Mouse (Mus musculus) right cerebral cortex, postnatal 36 days (tissue): Measurements from ENCODE around the gene Zbtb16.

ENCODE experiments used
- DNase-seq, 2 experiments: peaks; one replicate each; pipeline ENCODE4 v3.0.0; 2022; ENCODE audit warnings: low spot score in 2 of 2, mixed read lengths in 1 of 2

Gene Zbtb16

GRCm38 (mm10) chr9:48674359-48675015, 161.5 kb downstream of the Zbtb16 start:
- no peak for DNase-seq

GRCm38 (mm10) chr9:48673804-48674203, 162.2 kb downstream of the Zbtb16 start:
- no peak for DNase-seq

GRCm38 (mm10) chr9:48673213-48673612, 162.8 kb downstream of the Zbtb16 start:
- no peak for DNase-seq

DNA sequence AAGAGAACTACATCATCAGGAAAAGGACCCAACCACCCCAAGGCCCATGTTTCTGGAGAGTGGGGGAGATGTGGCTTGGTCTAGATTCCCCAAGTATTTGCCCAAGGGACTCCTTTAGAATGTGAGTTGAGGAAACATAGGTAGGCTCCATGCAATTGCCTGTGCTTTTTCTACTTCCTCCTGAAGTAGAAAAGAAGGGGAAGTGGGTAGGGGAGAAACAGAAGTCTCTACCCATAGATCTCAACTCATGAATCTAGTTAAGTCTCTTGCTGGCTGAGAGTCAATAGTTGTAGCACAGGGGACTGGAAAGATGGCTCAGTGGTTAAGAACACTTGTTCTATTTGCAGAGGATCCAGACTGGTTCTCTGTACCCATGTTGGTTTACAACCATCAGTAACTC, 164.2 kb downstream of the Zbtb16 start:
- no peak for DNase-seq

GRCm38 (mm10) chr9:48670156-48670555, 165.9 kb downstream of the Zbtb16 start:
- no peak for DNase-seq

- DNase-seq: no peak
Measured at GRCm38 (mm10) chr9:48669672-48670071, 166.3 kb downstream of the Zbtb16 start.

DNA sequence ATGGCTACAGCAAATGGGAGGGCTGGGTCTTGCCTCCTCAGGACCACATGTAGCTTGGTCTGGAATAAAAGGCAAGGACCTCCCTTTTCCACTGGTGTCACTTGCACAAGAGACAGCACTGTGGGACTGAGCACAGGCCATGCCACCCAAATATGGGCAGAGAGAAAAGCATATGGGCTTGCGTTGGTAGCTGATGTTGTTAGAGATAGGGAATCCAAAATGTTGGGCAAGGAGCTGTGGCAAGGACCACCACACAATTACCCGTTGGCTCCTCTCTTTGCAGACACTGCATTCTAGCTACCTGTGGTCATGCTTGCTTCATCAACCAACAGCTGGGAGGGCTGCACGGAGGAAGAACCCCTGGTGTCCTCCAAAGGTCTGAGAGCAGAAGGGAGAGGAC, 169.3 kb downstream of the Zbtb16 start:
- DNase-seq: no peak

- no peak for DNase-seq
Measured at GRCm38 (mm10) chr9:48663052-48663433, 173.0 kb downstream of the Zbtb16 start.

GRCm38 (mm10) chr9:48662361-48663051, 173.5 kb downstream of the Zbtb16 start:
- DNase-seq: no peak

GRCm38 (mm10) chr9:48661225-48662023, 174.6 kb downstream of the Zbtb16 start:
- DNase-seq: no peak

DNA sequence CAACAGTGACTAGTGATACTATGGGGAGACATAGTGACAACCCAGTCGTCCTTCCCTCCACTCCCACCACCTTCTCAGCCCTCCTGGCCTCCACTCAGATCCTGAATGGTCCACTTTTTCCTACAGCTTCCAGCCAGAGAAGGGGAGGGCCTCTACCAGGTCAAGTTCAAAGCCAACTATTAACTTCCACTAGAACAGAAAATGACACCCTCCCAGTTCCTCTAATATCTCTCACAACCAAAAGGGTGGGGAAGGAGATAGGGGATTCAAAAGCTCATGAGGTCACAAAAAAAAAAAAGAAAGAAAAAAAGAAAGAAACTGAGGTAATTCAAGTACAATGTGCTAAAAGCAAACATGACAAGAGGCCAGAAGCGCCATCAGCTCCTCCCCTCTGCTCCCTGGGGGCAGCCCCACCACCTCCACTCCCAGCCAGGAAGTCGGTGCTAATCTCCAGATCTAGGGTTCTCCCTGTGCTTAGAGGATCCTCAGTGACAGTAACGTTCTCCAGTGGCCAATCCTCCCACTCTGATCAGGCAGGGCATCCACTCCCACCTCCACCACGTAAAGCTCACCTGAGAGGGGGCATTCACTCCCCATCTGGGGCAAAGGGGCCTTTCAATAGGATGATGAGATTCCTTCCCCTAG, 180.4 kb downstream of the Zbtb16 start:
- no peak for DNase-seq

DNA sequence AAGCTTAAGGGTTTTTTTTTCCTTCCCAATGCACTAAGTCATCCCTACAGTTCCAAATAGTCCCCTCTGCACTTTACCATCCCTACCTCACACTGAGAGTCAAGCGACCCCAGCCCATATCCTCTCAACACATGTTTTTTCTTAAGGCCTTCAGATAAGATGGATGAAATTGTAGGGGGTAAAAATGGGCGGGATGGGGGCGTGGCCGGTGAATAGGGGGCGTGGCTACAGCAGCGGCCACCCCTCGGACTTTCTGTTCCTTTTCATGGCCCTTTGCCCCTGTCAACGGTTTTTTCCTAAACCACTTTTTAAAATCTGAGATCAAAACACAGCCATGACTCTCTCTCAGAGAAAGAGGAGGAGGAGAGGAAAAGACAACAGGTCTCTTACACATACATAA, 181.3 kb downstream of the Zbtb16 start:
- DNase-seq: no peak

- no peak for DNase-seq
Measured at GRCm38 (mm10) chr9:48653399-48654070, 182.5 kb downstream of the Zbtb16 start.

DNA sequence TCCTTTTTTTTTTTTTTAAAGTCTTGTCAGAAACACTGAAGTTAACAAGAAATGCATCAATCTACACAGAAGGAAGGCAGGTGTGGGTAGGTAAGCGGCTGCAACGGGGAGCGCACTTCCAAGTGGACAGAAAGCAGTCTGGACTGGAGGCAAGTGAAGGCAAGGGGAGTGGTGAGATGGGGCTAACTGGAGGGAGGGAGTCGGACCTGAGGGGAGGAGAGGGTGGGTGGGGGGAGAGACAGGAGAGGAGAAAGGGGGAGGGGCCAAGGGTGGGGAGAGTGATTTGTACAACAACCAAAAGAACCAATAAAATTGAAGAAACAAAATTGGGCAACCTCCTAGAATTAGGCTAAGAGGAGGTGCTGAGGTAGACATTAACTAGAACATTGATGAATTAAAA, 184.0 kb downstream of the Zbtb16 start:
- DNase-seq: no peak

- DNase-seq: no peak
Measured at GRCm38 (mm10) chr9:48650846-48651245, 185.2 kb downstream of the Zbtb16 start.

DNA sequence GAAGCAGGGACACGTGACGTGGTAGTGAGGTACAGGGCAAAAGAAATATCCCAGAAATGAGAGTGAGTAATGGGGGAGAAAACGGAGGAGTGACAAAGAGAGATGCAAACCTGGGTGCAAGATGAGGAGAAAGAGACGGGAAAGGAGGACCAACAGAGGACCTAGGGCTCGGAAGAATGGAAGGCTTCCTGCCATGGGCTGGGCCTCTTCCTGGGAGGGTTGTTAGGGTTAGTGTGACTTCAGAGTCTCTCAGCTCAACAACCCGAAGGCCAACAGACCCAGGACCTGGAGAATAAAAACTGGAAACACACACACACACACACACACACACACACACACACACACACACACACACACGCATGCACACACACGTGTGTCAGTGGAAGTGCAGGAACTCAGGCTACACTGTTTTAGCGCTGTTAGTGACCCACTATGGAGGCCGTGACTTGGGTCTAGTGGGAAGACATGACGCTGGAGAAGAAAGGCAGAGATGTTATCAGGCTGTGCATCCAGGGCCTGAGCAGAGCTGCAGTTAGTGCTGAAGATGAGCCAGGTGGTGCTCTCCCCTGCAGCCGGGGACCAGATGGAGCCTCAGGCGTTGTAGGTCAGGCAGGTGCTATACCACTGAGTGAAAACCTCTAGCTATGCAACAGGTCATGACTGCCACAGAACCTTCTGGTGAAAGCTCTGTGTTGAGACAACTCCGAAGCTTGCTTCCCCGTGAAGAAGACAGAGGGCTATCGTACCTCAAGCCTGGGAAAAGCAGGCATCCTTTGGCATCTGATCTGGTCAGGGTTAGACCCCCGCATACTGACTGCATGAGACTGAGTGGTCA, 186.0 kb downstream of the Zbtb16 start:
- no peak for DNase-seq

GRCm38 (mm10) chr9:48649098-48649766, 186.8 kb downstream of the Zbtb16 start:
- DNase-seq: no peak

GRCm38 (mm10) chr9:48648285-48649097, 187.5 kb downstream of the Zbtb16 start:
- DNase-seq: no peak

DNA sequence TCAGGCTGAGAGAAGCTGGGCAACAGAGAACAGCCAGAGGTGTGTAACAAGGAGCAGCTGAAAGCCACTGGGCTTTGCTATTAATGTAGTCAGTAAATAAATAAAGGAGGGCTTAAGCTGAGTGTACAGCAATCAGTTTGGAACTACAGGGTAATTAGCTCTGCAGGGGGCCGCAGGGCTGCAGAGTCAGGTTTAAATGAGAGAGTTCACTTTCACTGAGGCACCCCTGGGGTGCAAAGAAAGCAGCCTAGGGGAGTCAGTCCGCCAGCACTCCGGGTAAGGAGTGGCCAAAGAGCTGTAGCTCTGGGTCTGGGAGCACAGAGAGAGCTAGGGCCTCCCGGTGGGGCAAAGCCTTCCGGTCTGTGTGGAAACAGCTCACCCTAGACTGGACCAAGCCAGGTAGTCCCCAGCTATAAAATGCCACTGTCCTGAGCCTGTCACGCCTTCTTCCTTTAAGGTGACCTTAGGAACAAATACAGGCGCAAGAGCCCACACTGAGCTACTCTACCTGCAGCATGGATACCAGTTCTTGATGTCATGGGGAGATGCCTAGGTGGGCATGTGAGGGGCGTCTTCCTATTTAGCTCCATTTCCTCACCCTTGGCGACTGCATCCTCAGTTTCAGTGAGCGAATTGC, 188.3 kb downstream of the Zbtb16 start:
- DNase-seq: no peak
